Mouse (Mus musculus) MEL (cell line): ENCODE data around the gene Bpifc. TPM values are rescaled to one million over a fixed set of nuclear protein-coding genes. Genes with fewer than 3 reads are reported as not detected.

ENCODE experiments used
- DNase-seq: peaks from one replicate; pipeline ENCODE4 v3.0.0; 2011; ENCODE audit warnings: low read depth, low spot score
- H3K27ac ChIP-seq: 2 replicates; pipeline ENCODE4 v1.5.1; 2012; ENCODE audit warnings: low read depth, mild to moderate bottlenecking, control low read depth, low read length, moderate library complexity; ENCODE audit not compliant: control insufficient read depth
- H3K27me3 ChIP-seq, 2 experiments: fragments of 150-350 bp in 1 of 2; sonication (generic) in 1 of 2; 2 replicates each; pipeline ENCODE4 v1.6.1; 2012; ENCODE audit warnings: low read length in 2 of 2, mild to moderate bottlenecking in 2 of 2, improper control_type of control experiment in 1 of 2, moderate library complexity in 1 of 2; ENCODE audit not compliant: insufficient read depth in 2 of 2, control insufficient read depth in 1 of 2
- H3K36me3 ChIP-seq, 2 experiments: 2 replicates each; pipeline ENCODE4 v1.6.1; 2012 to 2014; ENCODE audit warnings: low read length in 2 of 2, improper control_type of control experiment in 1 of 2, inconsistent platforms in 1 of 2, mild to moderate bottlenecking in 1 of 2; ENCODE audit not compliant: insufficient read depth in 2 of 2, control insufficient read depth in 1 of 2
- H3K4me1 ChIP-seq, 2 experiments: fragments of 150-350 bp in 1 of 2; sonication (generic) in 1 of 2; 2 replicates each; pipeline ENCODE4 v1.6.1; 2012; ENCODE audit warnings: low read length in 2 of 2, improper control_type of control experiment in 1 of 2, mild to moderate bottlenecking in 1 of 2; ENCODE audit not compliant: insufficient read depth in 2 of 2, control insufficient read depth in 1 of 2
- H3K4me3 ChIP-seq, 2 experiments: fragments of 150-350 bp in 1 of 2; sonication (generic) in 1 of 2; 2 replicates each; pipeline ENCODE4 v1.5.1; 2012; ENCODE audit warnings: low read depth in 2 of 2, low read length in 2 of 2, mild to moderate bottlenecking in 2 of 2, moderate library complexity in 2 of 2, control low read depth in 1 of 2, improper control_type of control experiment in 1 of 2; ENCODE audit not compliant: control insufficient read depth in 1 of 2, insufficient read depth in 1 of 2
- H3K79me2 ChIP-seq: 2 replicates; pipeline ENCODE4 v1.6.1; 2012; ENCODE audit warnings: mild to moderate bottlenecking, low read length, moderate library complexity; ENCODE audit not compliant: control insufficient read depth, poor library complexity, insufficient read depth
- H3K9ac ChIP-seq: 2 replicates; pipeline ENCODE4 v1.6.1; 2012; ENCODE audit warnings: low read depth, mild to moderate bottlenecking, control low read depth, low read length, moderate library complexity; ENCODE audit not compliant: control insufficient read depth, poor library complexity, severe bottlenecking
- H3K9me3 ChIP-seq: fragments of 150-350 bp; sonication (generic); replicated peaks from 2 replicates; pipeline ENCODE4 v1.6.1; 2012; ENCODE audit warnings: mild to moderate bottlenecking, low read length, improper control_type of control experiment, moderate library complexity; ENCODE audit not compliant: insufficient read depth
- BHLHE40 ChIP-seq: IDR thresholded peaks from 2 replicates; pipeline ENCODE4 v1.6.1; 2012; ENCODE audit warnings: low read depth, mild to moderate bottlenecking, inconsistent platforms, low read length, improper control_type of control experiment, borderline replicate concordance
- CHD1 ChIP-seq: IDR thresholded peaks from 2 replicates; pipeline ENCODE4 v1.6.1; 2012; ENCODE audit warnings: low read depth, mild to moderate bottlenecking, inconsistent platforms, low read length, improper control_type of control experiment
- E2F4 ChIP-seq: IDR thresholded peaks from 2 replicates; pipeline ENCODE4 v1.6.1; 2011; ENCODE audit warnings: low read depth, low read length, improper control_type of control experiment, borderline replicate concordance
- EP300 ChIP-seq, 2 experiments: IDR thresholded peaks; 2 replicates each; pipeline ENCODE4 v1.6.1; 2011; ENCODE audit warnings: improper control_type of control experiment in 2 of 2, low read length in 2 of 2, low read depth in 1 of 2, mild to moderate bottlenecking in 1 of 2
- ETS1 ChIP-seq: IDR thresholded peaks from 2 replicates; pipeline ENCODE4 v1.6.1; 2012; ENCODE audit warnings: low read depth, mild to moderate bottlenecking, inconsistent platforms, low read length, improper control_type of control experiment, moderate library complexity
- GATA1 ChIP-seq: IDR thresholded peaks from 2 replicates; pipeline ENCODE4 v1.6.1; 2011; ENCODE audit warnings: low read depth, low read length, improper control_type of control experiment
- HCFC1 ChIP-seq: IDR thresholded peaks from 2 replicates; pipeline ENCODE4 v1.6.1; 2012; ENCODE audit warnings: low read depth, mild to moderate bottlenecking, inconsistent platforms, low read length, improper control_type of control experiment, moderate library complexity
- JUND ChIP-seq: IDR thresholded peaks from 2 replicates; pipeline ENCODE4 v1.6.1; 2011; ENCODE audit warnings: low read depth, mild to moderate bottlenecking, improper control_type of control experiment, low read length
- MEF2A ChIP-seq: IDR thresholded peaks from 2 replicates; pipeline ENCODE4 v1.6.1; 2014; ENCODE audit warnings: low read depth, mild to moderate bottlenecking, inconsistent platforms, low read length, improper control_type of control experiment; ENCODE audit not compliant: poor library complexity, insufficient replicate concordance, severe bottlenecking; ENCODE audit errors: extremely low read depth
- MXI1 ChIP-seq: IDR thresholded peaks from 2 replicates; pipeline ENCODE4 v1.6.1; 2011; ENCODE audit warnings: mild to moderate bottlenecking, low read depth, low read length, improper control_type of control experiment
- NELFE ChIP-seq: IDR thresholded peaks from 2 replicates; pipeline ENCODE4 v1.6.1; 2011; ENCODE audit warnings: low read depth, low read length, improper control_type of control experiment
- POLR2AphosphoS5 ChIP-seq: IDR thresholded peaks from 2 replicates; pipeline ENCODE4 v1.6.1; 2012; ENCODE audit warnings: low read depth, borderline replicate concordance, mild to moderate bottlenecking, inconsistent platforms, low read length, moderate library complexity, mixed read lengths
- RCOR1 ChIP-seq: IDR thresholded peaks from 2 replicates; pipeline ENCODE4 v1.6.1; 2012; ENCODE audit warnings: low read depth, mild to moderate bottlenecking, inconsistent platforms, low read length, improper control_type of control experiment
- SIN3A ChIP-seq: IDR thresholded peaks from 2 replicates; pipeline ENCODE4 v1.6.1; 2012; ENCODE audit warnings: low read length, improper control_type of control experiment, inconsistent platforms
- SMC3 ChIP-seq: IDR thresholded peaks from 2 replicates; pipeline ENCODE4 v1.6.1; 2011; ENCODE audit warnings: low read depth, low read length, improper control_type of control experiment
- TBP ChIP-seq: IDR thresholded peaks from 2 replicates; pipeline ENCODE4 v1.8.0; 2011; ENCODE audit warnings: low read depth, low read length, improper control_type of control experiment
- TCF12 ChIP-seq: IDR thresholded peaks from 2 replicates; pipeline ENCODE4 v1.6.1; 2014; ENCODE audit warnings: low read depth, mild to moderate bottlenecking, inconsistent platforms, low read length, improper control_type of control experiment, moderate library complexity
- UBTF ChIP-seq: IDR thresholded peaks from 2 replicates; pipeline ENCODE4 v1.6.1; 2012; ENCODE audit warnings: low read depth, mild to moderate bottlenecking, inconsistent platforms, low read length, improper control_type of control experiment, moderate library complexity, borderline replicate concordance; ENCODE audit not compliant: insufficient read depth
- ZKSCAN1 ChIP-seq: IDR thresholded peaks from 2 replicates; pipeline ENCODE4 v1.6.1; 2012; ENCODE audit warnings: low read depth, mild to moderate bottlenecking, inconsistent platforms, low read length, improper control_type of control experiment, moderate library complexity
- ZNF384 ChIP-seq: IDR thresholded peaks from 2 replicates; pipeline ENCODE4 v1.6.1; 2012; ENCODE audit warnings: low read depth, mild to moderate bottlenecking, inconsistent platforms, low read length, improper control_type of control experiment
- polyA plus RNA-seq, 2 experiments: library from polyadenylated mRNA; stranded (reverse) in 1 of 2; unstranded in 1 of 2; fragments of >175 nt in 1 of 2; fragments of >200 nt in 1 of 2; gene quantifications; 2 replicates each; pipeline versions ENCODE4 v1.2.1 to v1.2.4; 2012; ENCODE audit warnings: low replicate concordance in 2 of 2, low read depth in 1 of 2; ENCODE audit not compliant: insufficient read length in 2 of 2, insufficient read depth in 1 of 2, missing spikeins in 1 of 2
- total RNA-seq: library from RNA; depleted of rRNA; stranded (reverse); fragments of 300-350 nt; gene quantifications from 2 replicates; pipeline ENCODE4 v1.2.3, GENCODE M21; 2012

The Bpifc gene
- total and polyA plus RNA-seq, 3 experiments = 0.03 TPM; not detected in 2

DNA sequence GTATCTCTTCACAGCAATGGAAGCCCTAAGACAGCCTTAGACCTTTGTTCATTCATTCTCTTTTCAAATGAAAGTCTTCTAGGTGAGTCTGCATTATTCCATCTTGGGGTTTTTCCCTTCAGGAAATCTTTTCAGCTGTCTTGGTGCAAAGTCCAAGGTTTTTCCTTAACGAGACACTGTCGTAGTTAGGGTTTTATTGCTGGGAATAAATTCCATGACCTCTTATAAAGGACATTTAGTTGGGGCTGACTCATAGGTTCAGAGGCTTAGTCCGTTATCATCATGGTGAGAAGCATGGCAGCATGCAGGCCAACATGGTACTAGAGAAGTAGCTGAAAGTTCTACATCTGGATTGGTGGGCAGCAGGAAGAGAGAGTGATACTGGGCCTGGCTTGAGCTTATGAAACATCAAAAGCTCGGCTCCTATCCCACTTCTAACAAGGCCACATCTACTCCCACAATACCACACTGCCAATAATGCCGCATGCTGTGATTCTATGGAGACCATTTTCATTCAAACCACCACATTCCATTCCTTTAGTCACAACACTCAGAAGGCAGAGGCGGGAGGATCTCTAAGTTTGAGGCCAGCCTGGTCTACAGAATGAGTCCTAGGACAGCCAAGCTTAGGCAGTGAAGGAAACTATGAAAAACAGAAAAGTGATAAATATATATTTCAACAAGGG lies 75.3 kb downstream of the Bpifc start:
- H3K36me3 ChIP-seq = peaks cover 0 to 11% of the 10 kb centered on the region in 2 experiments; a peak in 2 of 4 replicates
- no peak for TF ChIP-seq RCOR1
- TF ChIP-seq NELFE = no peak
- no peak for TF ChIP-seq GATA1
- TF ChIP-seq CHD1 = no peak
- no peak for TF ChIP-seq MEF2A
- no peak for TF ChIP-seq SIN3A
- no peak for TF ChIP-seq TBP
- TF ChIP-seq POLR2AphosphoS5 = no peak
- TF ChIP-seq EP300 (IDR thresholded peaks at IDR 0.05; ENCODE audit: low read depth in 1 of 2, low read length in 2 of 2) = no peak
- no peak for TF ChIP-seq E2F4
- TF ChIP-seq MXI1 = no peak
- TF ChIP-seq ETS1 = no peak
- TF ChIP-seq SMC3 = no peak
- DNase-seq = no peak

GRCm38 (mm10) chr10:85929962-85930361 lies 81.7 kb downstream of the Bpifc start:
- Histone ChIP-seq H3K27me3 (peaks cover 0 to 1% of the 10 kb centered on the region in 2 experiments; a peak in 2 of 4 replicates), H3K9ac (no peak overlapping the region), H3K36me3 (no peaks in the 10 kb centered on the region), H3K79me2 (no peaks in the 10 kb centered on the region), H3K27ac (no peak overlapping the region), H3K9me3 (no peaks in the 10 kb centered on the region), H3K4me1 (no peaks in the 10 kb centered on the region), H3K4me3 (no peak overlapping the region)
- TF ChIP-seq E2F4 (no peak), ZKSCAN1 (no peak), JUND (no peak), ETS1 (no peak), BHLHE40 (no peak), HCFC1 (no peak), ZNF384 (no peak), TCF12 (no peak), GATA1 (no peak), UBTF (no peak)
- DNase-seq = no peak

More for the DNA sequence above, 75.3 kb downstream of the Bpifc start:
- Histone ChIP-seq H3K4me3 (no peak overlapping the region), H3K4me1 (no peaks in the 10 kb centered on the region), H3K27ac (no peak overlapping the region), H3K27me3 (no peaks in the 10 kb centered on the region), H3K9ac (no peak overlapping the region), H3K9me3 (no peaks in the 10 kb centered on the region), H3K79me2 (no peaks in the 10 kb centered on the region)
